Mouse (Mus musculus) megakaryocyte, embryonic 14.5 days (primary cell): ENCODE measurements at regions not wholly inside any gene's neighbourhood (a gene's known extent, or its start where the extent isn't known, plus 50 kb on each side); places are given as distances from the start of the nearest gene placed in this dataset.

ENCODE experiments used
- FLI1 ChIP-seq: IDR thresholded peaks from 2 replicates; pipeline ENCODE4 v1.6.1; 2012; ENCODE audit warnings: low read length, inconsistent platforms, mixed read lengths
- GATA1 ChIP-seq: IDR thresholded peaks from 3 replicates; pipeline ENCODE4 v1.6.1; 2012; ENCODE audit warnings: mixed read lengths, low read length, inconsistent platforms, borderline replicate concordance

- TF ChIP-seq GATA1 (no peak), FLI1 (no peak)
These were observed 694.9 kb upstream of the Map3k7 start for GRCm38 (mm10) chr4:31268825-31269495.
